Mouse (Mus musculus) liver, adult 2 months (tissue): ENCODE data around the gene Gusb.

Experiments
- CTCF ChIP-seq: fragments of 200-500 bp; IDR thresholded peaks from 2 replicates; pipeline ENCODE4 v1.5.1; 2011; ENCODE audit warnings: low read depth, low read length, control low read depth
- POLR2A ChIP-seq: fragments of 200-500 bp; IDR thresholded peaks from 2 replicates; pipeline ENCODE4 v1.6.1; 2011; ENCODE audit warnings: low read length, control low read depth; ENCODE audit not compliant: insufficient read depth; ENCODE audit errors: extremely low read depth

DNA sequence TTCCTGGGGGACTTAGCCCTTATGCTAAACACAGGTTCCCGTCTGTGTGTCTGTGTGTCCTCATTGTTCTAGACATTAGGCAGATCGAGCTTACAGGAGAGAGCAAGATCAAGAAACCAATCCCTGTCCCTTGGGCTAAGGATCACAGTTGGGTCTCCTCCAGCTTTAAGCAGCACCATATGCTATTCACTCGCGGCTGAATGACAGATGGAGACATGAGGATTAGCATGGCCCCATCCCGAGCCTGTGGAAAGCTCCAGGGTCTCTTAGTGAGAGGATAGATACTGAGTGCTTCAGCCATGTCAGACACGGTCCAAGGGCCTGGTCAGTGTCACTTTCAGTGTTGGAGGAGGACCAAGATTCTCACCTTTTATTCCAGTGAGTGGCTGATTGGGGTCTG lies 47.6 kb upstream of the Gusb start:
- TF ChIP-seq CTCF (no peak), POLR2A (no peak)
